Mouse (Mus musculus): ENCODE results near the gene Golgb1. TPM values are rescaled to one million over a fixed set of nuclear protein-coding genes. Genes with fewer than 3 reads are reported as not detected.

The Golgb1 gene
- polyA plus RNA-seq, 1 experiment = 49.7 TPM

DNA sequence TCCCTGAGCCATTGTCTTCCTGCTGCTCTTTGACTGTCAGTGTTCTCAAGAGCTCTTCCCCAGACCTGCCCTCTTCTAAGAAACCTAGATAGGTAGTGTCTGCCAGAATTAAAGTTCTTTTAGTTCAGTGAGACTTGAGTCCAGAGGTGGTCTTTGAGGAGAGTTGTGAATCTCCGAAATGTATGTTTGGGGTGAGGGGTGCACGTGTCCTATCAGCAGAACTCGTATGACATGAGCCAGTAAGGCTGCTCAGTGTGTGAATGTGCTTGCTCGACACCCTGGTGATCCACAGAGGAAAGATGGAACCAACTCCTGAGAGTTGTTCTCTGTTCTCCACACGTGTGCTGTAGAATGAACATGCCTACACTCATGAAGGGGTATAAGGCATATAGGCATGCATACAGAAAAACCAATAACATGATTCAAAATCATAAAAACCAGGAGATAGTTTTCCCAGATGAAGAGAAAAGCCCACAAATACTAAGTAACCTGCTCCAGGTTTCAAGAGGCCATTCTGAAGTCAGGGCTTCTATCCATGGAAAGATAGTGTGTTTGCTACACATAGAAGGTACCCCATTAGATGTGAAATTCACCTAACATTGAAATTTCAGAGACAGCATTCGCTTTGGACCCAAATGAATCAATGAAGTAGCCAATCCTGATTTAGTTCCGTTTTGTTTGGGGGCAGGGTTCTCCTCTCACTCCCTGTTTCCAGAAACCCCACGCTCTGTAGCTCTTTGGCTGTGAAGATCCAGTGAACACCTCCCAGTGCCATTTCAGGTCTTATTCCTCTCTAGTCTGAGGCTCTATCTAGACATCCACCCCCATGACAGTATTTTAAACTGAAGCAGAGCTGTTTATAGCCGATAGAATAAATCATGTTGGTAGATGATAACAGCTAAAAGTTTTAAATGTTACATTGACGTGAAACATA is 51.8 kb downstream of the Golgb1 start:
- WGBS = 94% methylated on average over 10 of the region's 10 CpGs
- H3K4me3 ChIP-seq (ENCODE audit: low read depth, low read length) = no peak overlapping the region
- no peak for TF ChIP-seq CTCF (IDR thresholded peaks at IDR 0.05; ENCODE audit: extremely low read depth, insufficient read length, insufficient replicate concordance, low read depth, low read length)
- no peak for TF ChIP-seq POLR2A (IDR thresholded peaks at IDR 0.05; ENCODE audit: low read depth, low read length)
- H3K27ac ChIP-seq (ENCODE audit: insufficient read depth, low read depth, low read length) = no peak overlapping the region
- no peaks in the 10 kb centered on the region for H3K27me3 ChIP-seq (ENCODE audit: control insufficient read depth, insufficient read depth, low read length)
- no peaks in the 10 kb centered on the region for H3K4me1 ChIP-seq (ENCODE audit: control insufficient read depth, insufficient read depth, insufficient read length, low read length)
- H3K36me3 ChIP-seq (ENCODE audit: control insufficient read depth, insufficient read depth, low read length) = peaks cover 70% of the 10 kb centered on the region

DNA sequence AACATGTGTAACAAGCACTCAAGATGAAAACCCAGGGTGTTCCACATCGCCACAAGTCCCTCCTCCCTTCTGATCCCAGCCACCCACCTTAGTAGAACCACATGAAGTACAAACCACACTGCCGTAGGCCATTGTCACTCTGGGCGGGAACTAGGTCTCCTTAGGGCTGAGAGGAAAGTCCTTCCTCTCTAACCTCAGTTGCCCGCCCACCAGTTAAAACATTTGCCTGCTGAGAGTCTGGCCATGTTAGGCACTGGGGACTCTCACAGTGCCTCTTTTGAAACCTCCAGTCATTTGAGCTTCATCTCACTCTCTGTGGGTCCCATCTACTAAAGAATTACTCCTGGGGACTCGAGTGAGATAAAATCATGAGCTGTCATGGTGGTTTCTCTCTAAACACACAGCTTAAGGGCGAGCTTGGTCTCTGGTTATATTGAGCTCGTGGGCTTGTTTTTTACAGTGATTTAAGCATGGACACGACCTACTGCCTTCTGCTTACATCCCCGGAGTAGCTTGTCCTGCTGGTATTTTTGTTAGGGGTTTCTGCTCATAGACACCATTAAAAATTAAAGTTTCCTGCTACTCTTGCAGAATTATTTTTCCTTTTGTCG is 52.7 kb downstream of the Golgb1 start:
- no peak overlapping the region for H3K4me3 ChIP-seq (ENCODE audit: low read depth, low read length)
- no peaks in the 10 kb centered on the region for H3K27me3 ChIP-seq (ENCODE audit: control insufficient read depth, insufficient read depth, low read length)
- no peak for TF ChIP-seq POLR2A (IDR thresholded peaks at IDR 0.05; ENCODE audit: low read depth, low read length)
- no peak for TF ChIP-seq CTCF (IDR thresholded peaks at IDR 0.05; ENCODE audit: extremely low read depth, insufficient read length, insufficient replicate concordance, low read depth, low read length)
- H3K36me3 ChIP-seq (ENCODE audit: control insufficient read depth, insufficient read depth, low read length) = peaks cover 72% of the 10 kb centered on the region
- no peaks in the 10 kb centered on the region for H3K4me1 ChIP-seq (ENCODE audit: control insufficient read depth, insufficient read depth, insufficient read length, low read length)
- WGBS = 87% methylated on average over 10 of the region's 10 CpGs
- H3K27ac ChIP-seq (ENCODE audit: insufficient read depth, low read depth, low read length) = no peak overlapping the region

DNA sequence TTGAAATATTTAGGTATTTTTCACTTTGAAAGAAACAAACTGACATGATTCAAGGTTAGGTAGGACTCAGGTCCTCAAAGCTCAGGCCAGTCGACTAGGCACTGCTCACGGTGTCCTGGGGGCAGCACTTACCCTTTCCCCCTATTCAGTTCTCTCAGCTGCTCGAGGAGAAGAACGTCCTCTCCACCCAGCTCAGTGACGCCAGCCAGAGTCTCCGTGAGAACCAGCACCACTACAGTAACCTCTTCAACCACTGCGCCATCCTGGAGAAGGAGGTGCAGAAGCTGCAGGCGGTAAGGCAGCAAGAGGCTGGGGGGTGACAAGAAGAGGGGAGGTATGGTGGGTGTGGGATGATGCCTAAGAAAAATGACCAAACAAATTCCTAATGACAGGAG is 53.2 kb downstream of the Golgb1 start:
- H3K4me1 ChIP-seq (ENCODE audit: control insufficient read depth, insufficient read depth, insufficient read length, low read length) = no peaks in the 10 kb centered on the region
- H3K36me3 ChIP-seq (ENCODE audit: control insufficient read depth, insufficient read depth, low read length) = peaks cover 70% of the 10 kb centered on the region
- TF ChIP-seq CTCF (IDR thresholded peaks at IDR 0.05; ENCODE audit: extremely low read depth, insufficient read length, insufficient replicate concordance, low read depth, low read length) (no peak), POLR2A (IDR thresholded peaks at IDR 0.05; ENCODE audit: low read depth, low read length) (no peak)
- no peaks in the 10 kb centered on the region for H3K27me3 ChIP-seq (ENCODE audit: control insufficient read depth, insufficient read depth, low read length)
- no peak overlapping the region for H3K27ac ChIP-seq (ENCODE audit: insufficient read depth, low read depth, low read length)
- WGBS = 93% methylated on average over 8 of the region's 8 CpGs
- no peak overlapping the region for H3K4me3 ChIP-seq (ENCODE audit: low read depth, low read length)

DNA sequence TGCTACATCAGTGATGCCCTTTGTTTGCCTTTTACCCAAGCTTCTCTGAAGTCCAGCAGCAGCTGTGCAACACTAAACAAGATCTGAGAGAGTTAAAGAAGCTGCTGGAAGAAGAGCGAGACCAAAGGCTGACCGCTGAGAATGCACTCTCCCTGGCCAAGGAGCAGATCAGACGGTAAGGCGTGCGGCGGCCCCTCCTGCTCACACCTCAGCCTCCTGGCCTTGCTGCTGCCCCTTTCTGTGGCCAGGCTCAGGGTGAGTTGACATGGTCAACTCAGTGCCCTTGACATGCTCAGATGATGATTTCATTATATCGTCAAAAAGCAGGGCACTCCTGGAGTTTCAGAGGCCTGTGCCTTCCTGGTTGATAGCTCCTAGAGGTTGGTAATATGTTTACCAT is 54.3 kb downstream of the Golgb1 start:
- Histone ChIP-seq H3K4me1 (ENCODE audit: control insufficient read depth, insufficient read depth, insufficient read length, low read length) (no peaks in the 10 kb centered on the region; the same call in 1 of the 2 replicates), H3K27me3 (ENCODE audit: control insufficient read depth, insufficient read depth, low read length) (no peaks in the 10 kb centered on the region), H3K36me3 (ENCODE audit: control insufficient read depth, insufficient read depth, low read length) (peaks cover 65% of the 10 kb centered on the region), H3K4me3 (ENCODE audit: low read depth, low read length) (no peak overlapping the region), H3K27ac (ENCODE audit: insufficient read depth, low read depth, low read length) (no peak overlapping the region)
- 96% methylated on average over 7 of the region's 7 CpGs for WGBS
- TF ChIP-seq POLR2A (IDR thresholded peaks at IDR 0.05; ENCODE audit: low read depth, low read length) (no peak), CTCF (IDR thresholded peaks at IDR 0.05; ENCODE audit: extremely low read depth, insufficient read length, insufficient replicate concordance, low read depth, low read length) (no peak)

DNA sequence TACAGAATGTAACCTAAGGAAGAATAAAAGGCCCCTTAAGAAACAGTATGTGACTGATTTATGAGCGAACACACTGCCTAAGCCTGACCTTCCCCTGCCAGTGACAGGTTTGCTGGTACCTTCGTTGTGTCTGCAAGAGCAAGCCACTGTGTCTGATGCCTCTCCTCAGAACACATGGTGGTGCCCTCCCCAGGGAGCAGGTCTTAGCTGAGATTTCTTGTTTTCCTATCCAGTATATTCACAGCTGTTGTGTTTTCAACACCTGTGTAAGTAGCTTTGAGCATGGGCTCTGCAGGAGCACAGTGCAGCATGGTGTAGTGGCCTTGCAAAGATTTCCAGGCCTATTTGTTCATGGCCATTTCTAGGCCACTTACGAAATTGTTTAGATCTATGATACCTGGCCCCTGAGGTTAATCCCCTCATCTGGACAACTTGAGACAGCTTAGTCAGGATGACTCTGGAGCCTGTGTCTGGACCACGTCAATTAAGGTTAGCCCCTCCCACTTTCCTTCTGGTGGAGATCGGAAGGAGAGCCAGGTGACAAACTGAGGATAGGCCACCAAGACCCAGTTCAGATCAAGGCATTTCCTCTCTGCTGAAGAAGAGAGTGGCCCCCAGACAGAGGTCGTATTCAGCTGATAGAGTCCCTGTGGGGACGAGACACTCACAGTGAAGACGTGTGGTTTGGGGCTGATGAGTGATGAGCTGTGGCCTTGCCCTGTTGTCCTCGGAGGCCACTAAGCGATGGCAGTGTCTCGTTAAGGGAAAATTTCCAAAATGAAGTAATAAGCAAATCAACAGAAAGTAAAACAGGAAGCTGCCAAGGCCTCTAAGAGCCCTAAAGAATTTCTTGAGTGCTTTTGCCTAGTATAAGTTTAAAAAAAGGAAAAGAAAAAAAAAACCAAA is 55.5 kb downstream of the Golgb1 start:
- H3K27ac ChIP-seq (ENCODE audit: insufficient read depth, low read depth, low read length) = 0 out of 2 replicates have a peak overlapping the region, but pooled peaks have one; percentile 22
- TF ChIP-seq POLR2A (IDR thresholded peaks at IDR 0.05; ENCODE audit: low read depth, low read length) (no peak), CTCF (IDR thresholded peaks at IDR 0.05; ENCODE audit: extremely low read depth, insufficient read length, insufficient replicate concordance, low read depth, low read length) (no peak)
- H3K4me3 ChIP-seq (ENCODE audit: low read depth, low read length) = no peak overlapping the region
- H3K4me1 ChIP-seq (ENCODE audit: control insufficient read depth, insufficient read depth, insufficient read length, low read length) = no peaks in the 10 kb centered on the region; the same call in 1 of the 2 replicates
- peaks cover 57% of the 10 kb centered on the region for H3K36me3 ChIP-seq (ENCODE audit: control insufficient read depth, insufficient read depth, low read length)
- H3K27me3 ChIP-seq (ENCODE audit: control insufficient read depth, insufficient read depth, low read length) = no peaks in the 10 kb centered on the region
- WGBS = 79% methylated on average over 11 of the region's 11 CpGs

DNA sequence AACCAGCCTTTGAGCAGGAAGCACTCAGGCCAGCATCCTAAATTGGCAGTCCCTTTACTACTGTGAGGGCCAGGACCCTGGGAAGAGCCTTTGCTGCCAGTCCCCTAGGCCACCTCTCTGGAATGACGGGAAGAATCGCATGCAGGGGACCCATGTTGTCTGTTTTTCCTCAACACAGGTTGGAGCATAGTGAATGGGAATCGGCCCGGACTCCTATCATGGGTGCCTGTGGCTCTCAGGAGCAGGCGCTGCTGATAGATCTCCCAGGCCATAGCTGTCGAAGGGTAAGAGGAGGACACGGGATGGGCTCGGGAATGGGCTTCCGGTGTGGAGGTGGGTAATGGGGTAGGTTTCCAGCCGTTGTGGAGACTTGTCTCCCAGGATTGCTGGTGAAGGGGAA is 56.4 kb downstream of the Golgb1 start:
- Histone ChIP-seq H3K36me3 (ENCODE audit: control insufficient read depth, insufficient read depth, low read length) (peaks cover 49% of the 10 kb centered on the region), H3K4me3 (ENCODE audit: low read depth, low read length) (no peak overlapping the region), H3K4me1 (ENCODE audit: control insufficient read depth, insufficient read depth, insufficient read length, low read length) (no peaks in the 10 kb centered on the region; the same call in 1 of the 2 replicates), H3K27me3 (ENCODE audit: control insufficient read depth, insufficient read depth, low read length) (no peaks in the 10 kb centered on the region), H3K27ac (ENCODE audit: insufficient read depth, low read depth, low read length) (peak overlapping the region; percentile 7; the same call in 1 of the 2 replicates)
- TF ChIP-seq POLR2A (IDR thresholded peaks at IDR 0.05; ENCODE audit: low read depth, low read length) = no peak
- 93% methylated on average over 10 of the region's 10 CpGs for WGBS

Data from small intestine, adult 2 months (tissue).